Mouse (Mus musculus) monocyte, adult 2 months (primary cell): Measurements from ENCODE around the gene Tmem86a.
"Not testable (repeated sequence)": the region's sequence is repeated elsewhere in the genome, so short reads cannot be mapped to it uniquely, and the experiment has no call there.

Experiments
- DNase-seq, 2 experiments: peaks; one replicate each; pipeline ENCODE4 v3.0.0; 2022; ENCODE audit warnings: low spot score in 2 of 2, low read depth in 1 of 2

The Tmem86a gene

DNA sequence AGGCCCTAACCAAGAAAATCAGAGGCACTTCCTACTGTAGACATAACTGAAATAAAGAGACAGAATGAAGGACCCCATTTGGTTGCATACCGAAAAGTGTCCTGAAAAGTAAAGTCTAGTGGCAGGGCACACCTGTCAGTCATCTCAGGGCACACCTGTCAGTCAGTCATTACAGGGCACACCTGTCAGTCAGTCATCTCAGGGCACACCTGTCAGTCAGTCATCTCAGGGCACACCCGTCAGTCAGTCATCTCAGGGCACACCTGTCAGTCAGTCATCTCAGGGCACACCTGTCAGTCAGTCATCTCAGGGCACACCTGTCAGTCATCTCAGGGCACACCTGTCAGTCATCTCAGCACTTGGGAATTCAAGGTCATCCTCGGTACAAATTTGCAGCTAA, 23.5 kb upstream of the Tmem86a start:
- DNase-seq, result not testable (repeated sequence)

DNA sequence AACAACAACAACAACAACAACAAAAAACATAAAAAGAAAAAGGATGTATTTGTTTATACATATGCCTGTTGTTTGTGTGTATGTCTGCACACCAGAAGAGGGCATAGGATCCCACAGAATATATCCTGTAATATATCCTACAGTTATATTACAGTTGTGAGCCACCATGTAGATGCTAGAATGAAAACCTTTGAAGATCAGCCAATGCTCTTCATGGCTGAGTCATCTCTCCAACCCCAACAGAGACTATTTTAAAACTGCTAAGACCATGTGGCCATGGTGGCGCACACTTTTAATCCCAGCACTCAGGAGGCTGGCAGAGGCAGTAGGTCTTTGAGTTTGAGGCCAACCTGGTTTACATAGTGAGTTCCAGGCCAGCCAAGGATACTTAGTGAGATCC, 22.9 kb upstream of the Tmem86a start:
- no peak for DNase-seq

DNA sequence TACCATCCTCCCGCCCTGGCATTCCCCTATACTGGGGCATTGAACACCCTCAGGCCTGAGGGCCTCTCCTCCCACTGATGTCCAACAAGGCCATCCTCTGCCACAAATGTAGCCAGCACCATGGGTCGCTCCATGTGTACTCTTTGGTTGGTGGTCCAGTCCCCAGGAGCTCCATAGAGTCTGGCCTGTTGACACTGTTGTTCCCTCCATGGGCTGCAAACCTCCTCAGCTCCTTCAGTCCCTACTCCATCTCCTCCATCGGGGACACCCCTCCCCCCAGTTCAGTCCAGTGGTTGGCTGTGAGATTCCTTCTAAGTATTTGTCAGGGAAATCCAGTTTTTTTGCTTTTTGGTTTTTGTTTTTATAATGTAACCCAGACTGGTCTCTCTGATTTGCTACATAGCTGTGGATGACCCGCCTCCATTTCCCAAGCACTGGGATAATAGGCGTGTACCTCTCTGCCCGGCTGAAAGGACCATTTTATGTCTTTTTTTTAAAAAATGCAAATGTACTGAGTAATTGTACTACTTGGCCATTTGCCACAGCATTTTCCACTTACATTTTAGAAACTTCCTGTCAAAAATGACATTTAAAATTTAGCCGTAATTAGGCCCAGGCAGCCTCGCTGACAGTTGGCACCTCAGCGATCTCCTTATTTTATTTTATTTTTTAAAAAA, 19.7 kb upstream of the Tmem86a start:
- DNase-seq, result no peak

DNA sequence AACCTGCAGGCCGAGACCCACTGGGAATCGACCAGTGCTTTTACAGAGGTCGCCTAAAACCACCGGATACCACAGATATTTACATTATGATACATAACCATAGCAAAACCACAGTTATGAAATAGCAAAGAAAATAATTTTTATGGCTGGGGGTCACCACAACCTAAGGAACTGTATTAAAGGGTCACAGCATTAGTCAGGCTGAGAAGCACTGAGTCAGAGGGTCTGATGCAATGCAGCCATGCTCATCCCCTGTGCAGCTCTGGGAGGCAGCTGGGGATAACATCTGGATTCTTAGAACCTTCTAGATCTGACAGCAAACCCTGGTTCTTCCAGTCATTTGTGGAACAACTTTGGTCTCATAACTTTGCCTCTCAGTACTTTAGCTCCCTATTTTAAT, 19.0 kb upstream of the Tmem86a start:
- no peak for DNase-seq

DNA sequence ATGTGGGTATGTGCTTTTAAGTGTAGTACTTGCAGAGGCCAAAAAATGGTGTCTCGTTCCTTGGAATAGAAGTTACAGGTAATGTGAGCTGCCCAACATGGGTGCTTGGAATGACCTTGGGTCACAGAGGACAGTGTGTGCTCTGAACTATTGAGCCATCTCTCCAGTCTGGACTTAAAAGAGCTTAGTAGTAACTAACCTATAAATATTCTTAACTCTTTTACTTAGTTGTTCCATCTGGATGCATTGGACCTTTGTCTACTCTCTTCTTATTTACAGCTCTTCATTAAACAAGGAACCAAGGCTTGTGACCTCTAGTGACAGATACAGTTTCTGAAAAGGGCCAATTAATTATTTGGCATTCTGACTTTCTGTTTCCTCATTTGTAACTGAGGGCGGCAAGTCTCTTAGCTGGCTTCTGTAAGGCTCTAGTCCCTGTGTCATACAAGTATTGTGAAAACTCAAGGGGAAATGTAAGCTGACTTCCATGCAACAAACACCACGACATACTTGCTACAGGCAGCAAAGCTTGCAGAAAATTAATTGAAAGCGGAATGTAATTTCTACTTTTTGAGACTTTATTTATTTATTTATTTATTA, 15.5 kb upstream of the Tmem86a start:
- no peak for DNase-seq

DNA sequence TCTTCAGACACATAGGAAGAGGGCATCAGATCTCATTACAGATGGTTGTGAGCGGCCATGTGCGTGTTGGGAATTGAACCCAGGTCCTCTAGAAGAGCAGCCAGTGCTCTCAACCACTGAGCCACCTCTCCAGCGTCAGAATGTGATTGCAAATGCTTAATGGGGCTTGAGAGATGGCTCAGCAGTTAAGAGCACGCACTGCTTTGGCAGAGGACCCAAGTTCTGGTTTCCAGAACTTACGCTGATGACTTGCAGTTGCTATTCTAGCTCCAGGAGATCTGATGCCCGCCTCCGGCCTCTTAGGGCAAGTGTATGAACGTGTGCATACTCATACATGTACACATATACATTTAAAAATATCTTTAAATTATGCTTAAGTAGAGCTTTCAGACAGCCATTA, 15.0 kb upstream of the Tmem86a start:
- DNase-seq, result no peak

DNA sequence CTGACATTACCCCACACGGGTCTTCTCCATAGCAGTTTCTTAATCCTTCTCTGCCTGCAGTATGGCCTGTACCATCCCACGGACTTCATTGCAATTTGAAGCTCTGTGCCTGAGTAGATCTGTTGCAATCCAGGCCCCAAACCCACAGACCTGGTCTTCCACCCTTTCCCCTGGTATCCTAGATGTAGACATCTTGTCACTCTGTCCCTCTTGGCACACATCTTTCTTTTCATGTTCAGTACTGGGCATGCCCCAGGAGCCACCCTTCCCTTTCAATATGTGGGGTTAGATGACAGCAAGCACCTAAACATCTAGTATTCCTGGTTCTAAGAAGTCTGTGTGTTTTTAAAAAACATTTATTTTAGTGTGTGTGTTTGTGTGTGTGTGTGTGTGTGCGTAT, 8.7 kb upstream of the Tmem86a start:
- DNase-seq, result no peak

DNA sequence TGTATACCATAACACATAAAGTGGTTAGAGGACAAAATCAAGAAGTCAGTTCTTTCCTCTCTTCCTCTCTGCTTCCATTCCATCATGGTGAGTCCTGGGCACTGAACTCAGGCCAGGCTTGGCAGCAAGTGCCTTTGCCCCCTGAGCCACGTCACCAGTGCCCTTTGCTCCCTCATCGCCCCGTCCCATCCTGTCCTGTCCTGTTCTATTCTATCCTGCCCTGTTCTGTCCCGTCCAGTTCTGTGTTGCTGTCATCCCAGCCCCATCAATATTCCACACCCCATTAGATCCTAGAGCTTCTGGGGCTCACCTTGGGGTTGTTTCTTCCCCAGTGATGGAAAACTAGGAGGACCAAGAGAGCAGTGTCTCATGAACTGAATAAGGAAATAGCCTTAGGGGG, 8.3 kb upstream of the Tmem86a start:
- no peak for DNase-seq

DNA sequence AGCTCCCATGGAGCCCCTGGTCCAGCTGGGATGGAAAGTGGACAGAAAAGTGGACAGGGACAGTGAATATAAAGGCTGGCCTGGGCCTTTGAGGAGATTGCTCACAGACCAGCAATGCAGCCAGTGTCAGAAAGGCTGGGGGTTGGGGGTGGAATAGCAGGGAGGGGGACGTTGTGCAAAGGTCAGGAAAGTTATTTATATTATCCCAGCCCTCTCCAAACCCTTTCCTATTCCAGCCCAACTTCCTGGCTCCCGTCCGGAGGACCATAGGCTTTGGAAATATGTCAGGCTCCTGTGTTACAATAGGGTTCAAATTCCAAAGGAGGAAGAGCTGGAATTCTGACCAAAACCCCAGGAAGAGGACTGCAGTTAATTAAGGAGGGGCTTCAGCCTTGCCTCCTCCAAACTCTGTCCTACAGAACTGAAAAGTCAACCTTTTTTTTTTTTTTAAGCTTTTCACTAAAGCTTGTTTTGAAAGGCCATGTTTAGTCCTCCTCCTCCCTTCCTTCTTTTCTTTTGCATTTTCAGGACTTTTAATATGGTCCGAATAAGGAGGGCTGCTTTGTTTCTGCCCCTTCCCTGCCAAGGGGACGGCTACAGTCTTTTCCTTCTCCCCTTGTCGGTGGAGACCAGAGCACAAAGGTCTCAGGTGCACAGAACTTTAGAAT, 7.4 kb upstream of the Tmem86a start:
- DNase-seq, result no peak

DNA sequence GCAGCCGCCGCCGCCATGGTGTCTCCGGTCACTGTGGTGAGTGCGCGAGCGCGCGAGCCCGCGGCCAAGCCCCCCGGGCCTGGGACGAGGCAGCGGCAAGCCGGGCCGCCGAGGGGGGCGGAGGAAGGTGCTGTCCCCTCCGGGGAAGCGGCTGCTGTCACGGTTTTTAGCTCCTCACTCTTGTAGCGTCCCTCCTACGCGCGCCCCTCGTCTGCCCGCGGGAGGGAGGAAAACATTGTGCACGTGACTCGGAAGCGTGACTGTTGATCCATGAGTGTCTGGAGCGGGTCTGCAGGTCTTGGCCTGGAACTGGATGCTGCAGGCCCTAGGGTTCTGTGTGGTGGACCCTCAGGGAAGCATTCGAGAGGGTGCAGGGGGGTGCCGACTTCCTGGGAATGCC, 365 bp downstream of the Tmem86a start:
- DNase-seq, result no peak

DNA sequence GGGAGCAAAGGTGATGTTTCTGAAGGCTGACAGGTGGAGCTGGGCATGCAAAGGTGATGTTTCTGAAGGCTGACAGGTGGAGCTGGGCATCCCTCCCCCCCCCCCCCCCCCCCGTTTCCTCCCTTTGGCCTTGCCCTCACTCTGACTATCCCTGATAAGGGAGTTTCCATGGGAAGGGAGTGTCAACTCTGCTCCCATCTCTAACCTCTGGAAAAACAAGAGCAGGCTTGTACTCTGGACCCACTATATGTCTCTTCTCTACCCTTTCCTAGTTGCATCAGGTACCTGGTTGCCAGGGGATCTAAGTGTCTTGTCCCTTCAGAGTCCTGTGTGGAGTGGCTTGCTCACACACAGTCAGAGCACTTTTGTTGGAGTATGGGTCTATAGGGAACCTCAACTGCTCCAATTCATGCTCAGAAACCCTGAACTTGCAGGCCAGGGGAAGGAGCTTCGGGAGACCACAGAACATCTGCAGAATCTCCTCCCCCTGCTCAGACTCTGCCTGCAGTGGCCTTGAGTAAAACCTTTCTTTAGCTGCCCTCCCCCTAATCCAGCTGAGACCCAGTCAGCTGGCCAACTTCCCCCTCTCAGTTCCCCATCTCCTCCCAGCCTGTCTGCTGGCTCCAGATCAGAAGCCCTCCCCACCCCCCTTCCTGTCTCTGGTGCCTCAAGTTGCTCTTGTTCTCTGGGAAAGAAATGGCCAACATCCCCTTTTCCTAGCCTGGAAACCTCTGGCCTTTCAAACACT, 1.2 kb downstream of the Tmem86a start:
- peak; percentile 52 to 73 for DNase-seq

DNA sequence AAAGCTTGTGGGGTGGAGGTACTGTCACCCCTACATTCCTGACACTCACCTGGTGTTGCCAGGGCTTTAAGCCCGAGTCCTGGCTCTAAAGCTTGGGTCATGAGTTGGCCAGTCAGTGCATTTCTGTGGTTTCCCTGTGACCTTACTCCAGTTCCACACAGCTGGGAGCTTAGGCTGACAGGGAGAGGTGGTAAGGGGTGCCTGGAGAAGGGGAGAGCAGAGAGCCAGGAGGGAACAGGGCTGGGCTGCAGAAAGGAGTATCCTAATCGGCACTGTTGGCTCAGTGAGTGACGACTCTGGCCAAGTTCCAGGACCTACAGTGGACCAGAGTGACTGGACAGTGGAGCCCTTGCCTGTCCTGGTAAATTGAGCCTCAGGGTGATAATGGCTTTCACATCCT, 1.9 kb downstream of the Tmem86a start:
- DNase-seq, result no peak

DNA sequence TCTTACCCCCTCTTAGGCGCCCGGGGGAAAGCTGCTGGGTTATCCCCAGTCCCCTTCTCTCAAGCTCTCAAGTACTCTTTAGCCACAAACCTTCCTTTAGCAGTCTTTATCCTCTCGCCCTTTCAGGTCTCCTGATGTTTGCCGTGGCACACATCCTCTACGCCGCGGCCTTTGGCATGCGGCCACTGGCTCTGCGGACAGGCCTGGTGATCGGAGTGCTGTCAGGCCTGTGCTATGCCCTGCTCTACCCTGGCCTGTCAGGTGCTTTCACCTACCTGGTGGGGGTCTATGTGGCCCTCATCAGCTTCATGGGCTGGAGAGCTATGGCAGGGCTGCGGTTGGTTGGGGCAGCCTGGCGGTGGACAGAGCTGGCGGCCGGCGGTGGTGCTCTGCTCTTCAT, 2.9 kb downstream of the Tmem86a start:
- DNase-seq, result no peak

DNA sequence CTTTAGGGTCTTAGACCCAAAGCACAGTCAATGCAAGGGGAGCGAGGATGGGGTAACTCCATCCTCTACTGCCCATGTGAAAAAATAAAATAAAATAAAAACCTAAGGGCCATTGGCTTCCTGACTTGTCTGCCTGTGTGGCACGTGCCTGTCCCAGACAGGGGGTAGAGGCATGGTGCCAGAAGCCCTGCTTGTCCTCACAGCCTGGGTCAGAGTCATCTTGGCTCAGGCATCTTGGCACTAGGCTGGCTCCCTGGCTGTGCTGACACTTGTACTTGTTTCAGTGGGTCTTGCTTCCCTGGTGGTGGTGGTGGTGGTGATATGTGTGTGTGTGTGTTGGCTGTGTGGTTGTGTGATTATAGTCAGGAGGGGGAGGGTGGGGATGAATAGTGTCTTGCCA, 4.3 kb downstream of the Tmem86a start:
- DNase-seq, result no peak

DNA sequence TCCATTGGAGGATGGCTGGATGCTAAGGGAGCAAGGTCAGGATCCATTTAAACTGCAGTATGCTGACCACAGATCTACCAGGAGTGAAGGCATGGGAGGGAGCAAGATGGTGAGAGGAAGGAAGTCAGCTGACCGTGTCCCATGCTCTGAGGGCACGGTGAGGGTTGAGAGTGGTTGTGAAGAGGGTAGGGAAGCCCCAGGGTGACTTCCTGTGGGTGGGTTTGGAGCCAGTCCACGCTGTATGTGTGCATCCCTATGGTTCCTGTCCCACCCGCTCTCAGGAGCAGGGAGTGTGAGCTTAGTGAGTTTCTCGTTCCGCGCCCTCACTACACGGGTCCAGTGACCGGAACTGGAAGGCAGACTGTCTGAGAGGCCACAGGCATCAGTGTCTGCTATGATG, 5.3 kb downstream of the Tmem86a start:
- peak; percentile 40 to 60 for DNase-seq

DNA sequence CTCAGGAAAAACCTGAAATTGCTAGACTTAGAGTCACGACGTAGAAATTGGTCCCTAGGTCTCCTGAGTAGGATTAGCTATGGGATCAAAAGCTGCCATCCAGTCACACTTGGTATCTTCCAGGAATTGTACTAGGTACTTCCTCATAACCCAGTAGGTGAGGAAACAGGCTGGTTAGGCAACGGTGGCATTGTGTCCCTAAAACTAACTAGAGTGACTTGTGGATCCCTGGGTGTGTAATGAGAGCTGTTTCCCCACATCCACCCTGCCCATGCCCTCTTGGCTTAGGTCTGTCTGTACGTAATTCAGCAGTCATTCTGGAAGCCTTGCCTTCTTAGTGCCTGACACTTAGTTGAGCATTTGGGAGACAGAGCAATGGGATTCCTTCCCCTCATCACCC, 5.9 kb downstream of the Tmem86a start:
- DNase-seq, result peak in 1 of 2 experiments; percentile 21

DNA sequence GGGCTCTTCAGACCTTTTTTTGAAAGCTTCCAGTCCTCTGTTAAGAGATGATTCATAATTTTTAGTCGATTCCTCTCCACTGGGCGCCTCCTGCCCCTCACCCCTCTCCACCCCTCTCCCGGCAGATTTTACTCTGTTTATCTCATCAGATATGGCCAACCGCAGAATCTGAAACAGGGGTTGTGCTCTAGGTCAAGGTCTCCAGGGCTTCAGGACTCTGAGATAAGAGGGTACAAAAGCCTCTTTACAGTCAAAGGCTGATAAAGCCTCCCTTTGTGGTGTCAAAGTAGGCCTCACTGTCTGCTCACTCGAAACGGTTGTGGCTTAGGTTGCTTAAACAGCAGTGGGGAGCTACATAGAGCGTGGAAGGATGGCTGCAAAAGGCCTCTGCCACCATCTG, 8.9 kb downstream of the Tmem86a start:
- no peak for DNase-seq

DNA sequence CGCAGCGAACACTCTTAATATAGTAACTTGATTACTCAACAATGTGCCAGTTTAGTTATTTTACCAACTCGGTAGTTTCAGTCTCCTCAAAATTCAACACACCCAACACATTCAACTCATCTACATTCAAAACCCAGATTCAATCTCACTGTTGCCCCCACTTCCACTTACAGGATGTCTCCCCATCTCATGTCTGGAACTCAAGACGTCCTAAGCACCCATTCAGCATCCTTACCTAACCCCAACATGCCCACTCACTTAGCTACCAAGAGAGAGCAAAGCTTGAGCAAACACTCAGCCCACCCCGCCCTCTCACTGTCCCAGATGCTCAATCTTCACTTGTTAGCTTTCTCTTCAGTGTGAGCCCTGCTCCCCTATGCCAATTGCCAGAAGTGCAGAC, 11.2 kb downstream of the Tmem86a start:
- no peak for DNase-seq

DNA sequence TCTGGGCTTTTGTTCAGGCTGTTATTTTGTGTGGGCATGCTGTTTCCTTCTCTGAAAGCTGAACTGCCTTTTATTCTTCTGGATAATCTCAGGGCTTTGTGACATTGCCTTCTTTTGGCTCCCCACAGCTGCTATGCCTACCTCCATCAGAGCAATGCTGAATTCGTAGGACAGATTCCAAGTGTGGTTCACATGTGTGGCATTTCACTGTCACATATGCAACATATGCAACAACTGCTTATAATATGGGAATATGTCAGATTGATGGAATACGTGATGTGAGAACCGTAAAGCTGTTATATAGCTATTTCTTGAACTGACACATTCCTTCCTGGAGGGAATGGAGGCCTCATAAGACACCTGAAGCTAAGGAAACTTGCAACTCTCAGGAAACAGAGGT, 16.5 kb downstream of the Tmem86a start:
- no peak for DNase-seq

DNA sequence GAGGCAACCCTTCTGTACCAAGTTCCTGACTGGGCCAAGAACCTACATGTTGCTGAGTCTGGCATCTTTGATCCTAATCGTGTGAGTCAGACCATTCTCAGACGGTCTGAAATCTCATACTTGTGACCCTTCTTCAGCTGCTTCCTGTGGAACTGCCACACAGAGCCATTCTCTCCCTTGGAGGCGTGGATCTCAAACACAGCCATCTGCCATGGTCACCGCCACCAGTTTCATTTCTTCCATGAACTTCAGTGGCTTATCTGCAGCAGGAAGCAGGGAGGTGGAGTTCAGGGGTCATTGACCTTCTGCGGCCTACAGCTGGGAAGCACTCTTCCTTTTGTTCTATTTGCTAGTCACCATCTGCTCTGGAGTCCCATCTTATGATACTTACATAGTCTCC, 17.5 kb downstream of the Tmem86a start:
- DNase-seq, result no peak

DNA sequence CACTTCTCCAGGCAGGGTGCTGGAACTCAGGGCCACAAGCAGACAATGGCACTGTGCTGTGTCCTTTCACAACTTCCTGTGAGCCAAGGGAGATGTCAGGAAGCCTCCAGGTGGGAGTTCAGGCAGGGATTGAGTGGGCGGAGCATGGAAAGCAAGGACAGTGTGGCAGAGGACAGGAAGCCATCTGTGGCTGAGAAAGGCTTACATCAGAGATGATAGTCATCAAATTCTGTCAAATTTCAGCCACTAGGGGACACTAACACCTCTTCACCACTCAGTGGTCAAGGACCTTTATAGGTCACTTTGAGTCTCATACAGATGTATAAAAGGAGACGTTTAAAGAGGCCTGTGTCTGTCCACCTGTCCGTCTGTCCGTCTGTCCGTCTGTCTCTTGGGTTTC, 22.1 kb downstream of the Tmem86a start:
- no peak for DNase-seq
